Mouse (Mus musculus): ENCODE results near the gene Efcab14.

GRCm38 (mm10) chr4:115703927-115704505 lies 33.5 kb upstream of the Efcab14 start:
- TF ChIP-seq CTCF (IDR thresholded peaks at IDR 0.05; ENCODE audit: low read depth, low read length): no peak
- TF ChIP-seq POLR2A (IDR thresholded peaks at IDR 0.05; ENCODE audit: insufficient read depth, low read length): no peak
